Mouse (Mus musculus) hindbrain, embryonic 14.5 days (tissue): ENCODE data around the gene Crybb1. TPM values are rescaled to one million over a fixed set of nuclear protein-coding genes. Genes with fewer than 3 reads are reported as not detected.

Source experiments
- ATAC-seq: fragments of 200-750 bp; cut with Nextera tagmentation; 2 replicates; pipeline ENCODE4 v1.8.0; 2017; ENCODE audit warnings: moderate number of reproducible peaks, mild to moderate bottlenecking, moderate TSS enrichment, moderate library complexity; ENCODE audit not compliant: low FRiP score
- DNase-seq: peaks from one replicate; pipeline ENCODE4 v3.0.0-alpha.2; 2015; ENCODE audit warnings: low spot score
- H3K27ac ChIP-seq: fragments of 300-500 bp; sonication (generic); 2 replicates; pipeline ENCODE4 v1.5.1; 2014; ENCODE audit warnings: mild to moderate bottlenecking, moderate library complexity
- H3K27me3 ChIP-seq: fragments of 300-500 bp; sonication (generic); 2 replicates; pipeline ENCODE4 v1.6.1; 2014; ENCODE audit warnings: mild to moderate bottlenecking, low read length, mixed read lengths; ENCODE audit not compliant: control insufficient read depth, insufficient read depth
- H3K36me3 ChIP-seq: fragments of 300-500 bp; sonication (generic); replicated peaks from 2 replicates; pipeline ENCODE4 v1.6.1; 2014; ENCODE audit not compliant: control insufficient read depth, insufficient read depth
- H3K4me1 ChIP-seq: fragments of 300-500 bp; sonication (generic); replicated peaks from 2 replicates; pipeline ENCODE4 v1.6.1; 2014; ENCODE audit warnings: antibody characterized with exemption, low read length, mixed read lengths; ENCODE audit not compliant: control insufficient read depth, insufficient read depth
- H3K4me2 ChIP-seq: fragments of 300-500 bp; sonication (generic); replicated peaks from 2 replicates; pipeline ENCODE4 v1.6.1; 2014; ENCODE audit warnings: mild to moderate bottlenecking, moderate library complexity
- H3K4me3 ChIP-seq: fragments of 300-500 bp; sonication (generic); replicated peaks from 2 replicates; pipeline ENCODE4 v1.5.1; 2014; ENCODE audit warnings: mild to moderate bottlenecking, low read length
- H3K9ac ChIP-seq: fragments of 300-500 bp; sonication (generic); 2 replicates; pipeline ENCODE4 v1.6.1; 2014
- H3K9me3 ChIP-seq: fragments of 300-500 bp; sonication (generic); 2 replicates; pipeline ENCODE4 v1.6.1; 2016; ENCODE audit warnings: low read length; ENCODE audit not compliant: control insufficient read depth
- WGBS: fragments of 180-500 bp; shearing (Covaris S2); extraction: QIAGEN DNeasy Blood & Tissue Kit; methylation state at CpG from one replicate; pipeline ENCODE4 v1.1.7; 2014; 5-methylcytosine and 5-hydroxymethylcytosine counted together
- polyA plus RNA-seq: library from polyadenylated mRNA; unstranded; fragments of >200 nt; fragmentation: Nextera tagmentation; extraction: Ambion mirVana; gene quantifications from 2 replicates; pipeline ENCODE4 v1.2.1, GENCODE M21; 2014

Crybb1 gene
- polyA plus RNA-seq, 1 experiment from 2014 or later: 3.9 TPM

- ATAC-seq: no peak
- no peak overlapping the region for H3K27ac ChIP-seq
- 61% methylated on average over 15 of the region's 15 CpGs for WGBS
These were observed 25.4 kb downstream of the Crybb1 start for GRCm38 (mm10) chr5:112280863-112281660.

DNA sequence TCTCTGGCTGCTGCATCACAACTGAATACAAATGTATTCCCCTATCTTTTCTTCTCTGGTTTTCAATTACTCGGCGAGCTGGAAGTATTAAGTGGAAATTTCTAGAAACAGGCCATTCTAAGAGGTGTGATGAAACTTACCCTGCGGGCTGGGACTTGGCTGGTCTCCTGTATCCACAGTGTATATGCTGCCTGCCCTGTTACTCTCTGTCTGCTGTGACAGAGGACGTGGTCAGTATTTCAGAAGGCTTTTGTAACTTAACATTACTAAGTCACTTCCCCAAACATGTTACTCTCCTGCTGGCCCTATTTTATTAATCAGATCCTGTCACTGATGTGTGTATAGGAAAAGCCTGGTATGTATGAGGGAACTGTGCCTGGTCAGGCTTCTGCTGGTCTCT lies 26.1 kb downstream of the Crybb1 start:
- Histone ChIP-seq H3K4me2 (no peak overlapping the region), H3K9ac (no peak overlapping the region), H3K4me3 (no peak overlapping the region), H3K27me3 (no peaks in the 10 kb centered on the region), H3K27ac (no peak overlapping the region), H3K9me3 (no peaks in the 10 kb centered on the region), H3K36me3 (no peaks in the 10 kb centered on the region), H3K4me1 (peaks cover 12% of the 10 kb centered on the region; the same call in 1 of the 2 replicates)
- ATAC-seq (no peak), DNase-seq (no peak)
- 91% methylated on average over 4 of the region's 4 CpGs for WGBS

More at GRCm38 (mm10) chr5:112280863-112281660, 25.4 kb downstream of the Crybb1 start:
- no peaks in the 10 kb centered on the region for H3K27me3 ChIP-seq
- peaks cover 12% of the 10 kb centered on the region; the same call in 1 of the 2 replicates for H3K4me1 ChIP-seq
- no peaks in the 10 kb centered on the region for H3K9me3 ChIP-seq
- H3K9ac ChIP-seq: no peak overlapping the region
- no peak overlapping the region for H3K4me2 ChIP-seq
- H3K36me3 ChIP-seq: no peaks in the 10 kb centered on the region
- no peak for DNase-seq
- no peak overlapping the region for H3K4me3 ChIP-seq

DNA sequence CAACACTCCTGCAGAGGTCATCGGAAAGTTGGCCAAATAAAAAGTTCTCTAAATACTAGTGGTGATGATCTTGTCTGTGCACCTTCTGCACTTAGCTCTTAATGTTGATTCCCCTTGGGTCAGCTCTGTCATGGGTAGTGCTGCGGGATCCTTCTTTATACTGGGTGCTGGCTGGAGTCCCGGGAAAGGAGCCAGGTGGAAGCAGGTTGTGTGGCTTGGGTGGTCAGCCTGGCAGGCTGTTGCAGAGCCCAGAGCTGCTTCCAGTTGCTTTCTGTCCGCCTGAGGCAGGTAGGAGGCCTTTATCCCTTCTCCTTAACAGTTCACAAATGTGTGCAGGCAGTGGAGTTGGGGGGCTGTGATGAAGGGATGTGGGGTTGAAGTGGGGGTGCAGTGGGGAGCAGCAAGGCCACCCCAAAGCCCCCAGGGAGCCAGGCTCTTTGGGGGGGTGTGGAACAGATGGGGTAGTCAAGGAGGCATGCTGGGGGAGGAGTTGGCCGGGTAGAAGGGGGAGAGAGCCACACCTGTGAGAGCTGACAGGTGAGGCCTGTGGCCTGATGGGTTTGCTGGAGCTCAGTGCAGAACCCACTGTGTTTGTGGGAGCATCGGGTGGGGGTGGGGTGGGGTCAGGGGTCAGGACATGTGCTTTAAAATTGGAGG lies 26.6 kb downstream of the Crybb1 start:
- ATAC-seq: no peak
- WGBS: 70% methylated on average over 6 of the region's 6 CpGs
- no peak overlapping the region for H3K27ac ChIP-seq

DNA sequence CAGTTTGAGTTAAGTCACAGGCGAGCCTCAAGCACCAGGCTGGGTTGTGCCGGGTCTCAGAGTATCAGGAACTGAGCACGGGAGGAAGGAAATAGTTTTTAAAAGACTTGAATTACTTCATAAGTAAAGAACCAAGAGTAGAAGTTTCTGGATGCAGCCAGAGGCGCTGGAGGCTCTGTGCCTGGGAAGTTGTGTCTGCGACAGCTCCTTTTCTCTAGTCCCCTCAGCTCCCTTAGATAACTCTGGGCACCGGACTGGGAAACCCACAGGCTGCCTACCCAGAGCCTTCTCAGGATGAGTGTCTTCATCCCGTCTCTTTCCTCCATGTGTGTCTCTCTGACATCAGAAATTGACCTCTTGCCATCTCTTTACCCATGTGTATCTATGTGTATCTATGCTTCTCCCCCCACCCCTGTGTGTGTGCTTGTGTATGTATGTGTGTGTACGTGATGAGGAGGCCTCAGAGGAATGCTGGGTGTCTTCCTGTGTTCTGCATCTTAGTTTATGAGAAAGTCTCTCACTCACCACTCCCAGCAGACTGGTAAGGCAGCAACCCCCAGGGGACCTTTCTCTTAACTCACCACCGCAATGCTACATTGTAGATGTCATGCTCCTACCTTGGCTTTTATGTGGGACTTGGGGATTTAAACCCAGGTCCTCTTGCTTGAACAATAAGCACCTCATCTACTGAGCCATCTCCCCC lies 27.3 kb downstream of the Crybb1 start:
- no peak overlapping the region for H3K9ac ChIP-seq
- H3K9me3 ChIP-seq: no peaks in the 10 kb centered on the region

More for the DNA sequence above, 26.6 kb downstream of the Crybb1 start:
- H3K36me3 ChIP-seq: no peaks in the 10 kb centered on the region
- no peak for DNase-seq
- H3K4me2 ChIP-seq: no peak overlapping the region
- peaks cover 12% of the 10 kb centered on the region; the same call in 1 of the 2 replicates for H3K4me1 ChIP-seq
- H3K9me3 ChIP-seq: no peaks in the 10 kb centered on the region
- H3K4me3 ChIP-seq: no peak overlapping the region
- no peaks in the 10 kb centered on the region for H3K27me3 ChIP-seq
- H3K9ac ChIP-seq: no peak overlapping the region

GRCm38 (mm10) chr5:112283543-112284202 lies 28.1 kb downstream of the Crybb1 start:
- Histone ChIP-seq H3K4me3 (no peak overlapping the region), H3K4me2 (no peak overlapping the region), H3K36me3 (no peaks in the 10 kb centered on the region), H3K9ac (no peak overlapping the region), H3K9me3 (no peaks in the 10 kb centered on the region), H3K27ac (no peak overlapping the region), H3K27me3 (no peaks in the 10 kb centered on the region), H3K4me1 (no peaks in the 10 kb centered on the region)
- DNase-seq: no peak
- WGBS: 76% methylated on average over 10 of the region's 10 CpGs
- no peak for ATAC-seq

More for the DNA sequence above, 27.3 kb downstream of the Crybb1 start:
- no peak for ATAC-seq
- no peak for DNase-seq
- Histone ChIP-seq H3K4me2 (no peak overlapping the region), H3K4me1 (peaks cover 6% of the 10 kb centered on the region; the same call in 1 of the 2 replicates), H3K27me3 (no peaks in the 10 kb centered on the region), H3K4me3 (no peak overlapping the region), H3K36me3 (no peaks in the 10 kb centered on the region), H3K27ac (no peak overlapping the region)
- 78% methylated on average over 9 of the region's 9 CpGs for WGBS

DNA sequence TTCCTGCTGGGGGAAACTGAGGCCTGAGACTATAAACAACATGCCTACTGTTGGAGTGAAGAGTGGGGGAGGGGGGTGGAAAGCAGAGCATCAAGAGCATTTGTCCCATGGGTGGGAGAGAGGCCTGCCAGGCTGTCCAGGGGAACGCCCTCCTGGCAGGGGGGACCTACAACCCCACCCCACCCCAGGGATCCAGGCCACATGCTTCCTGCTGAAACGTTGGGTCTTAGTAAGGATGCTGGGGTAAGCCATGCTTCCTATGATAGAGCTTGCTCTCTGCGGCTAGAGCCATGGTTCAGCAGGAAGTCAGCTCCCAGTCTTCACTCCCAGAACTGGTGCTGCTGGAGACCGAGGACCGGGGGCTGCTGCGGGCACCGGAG lies 28.6 kb downstream of the Crybb1 start:
- 69% methylated on average over 7 of the region's 7 CpGs for WGBS
- no peaks in the 10 kb centered on the region for H3K4me1 ChIP-seq
- no peak for ATAC-seq
- H3K4me3 ChIP-seq: no peak overlapping the region
- no peaks in the 10 kb centered on the region for H3K27me3 ChIP-seq
- H3K9ac ChIP-seq: no peak overlapping the region
- H3K4me2 ChIP-seq: no peak overlapping the region
- DNase-seq: no peak
- H3K9me3 ChIP-seq: no peaks in the 10 kb centered on the region
- no peaks in the 10 kb centered on the region for H3K36me3 ChIP-seq
- no peak overlapping the region for H3K27ac ChIP-seq

GRCm38 (mm10) chr5:112285548-112286085 lies 30.0 kb downstream of the Crybb1 start:
- no peaks in the 10 kb centered on the region for H3K27me3 ChIP-seq
- H3K4me2 ChIP-seq: no peak overlapping the region
- ATAC-seq: no peak
- no peak overlapping the region for H3K4me3 ChIP-seq
- 88% methylated on average over 7 of the region's 7 CpGs for WGBS
- no peaks in the 10 kb centered on the region for H3K36me3 ChIP-seq
- DNase-seq: no peak
- H3K9ac ChIP-seq: no peak overlapping the region
- no peaks in the 10 kb centered on the region for H3K4me1 ChIP-seq
- no peaks in the 10 kb centered on the region for H3K9me3 ChIP-seq
- H3K27ac ChIP-seq: no peak overlapping the region

- H3K4me1 ChIP-seq: no peaks in the 10 kb centered on the region
- no peak overlapping the region for H3K4me3 ChIP-seq
- no peak overlapping the region for H3K27ac ChIP-seq
- DNase-seq (no peak), ATAC-seq (no peak)
- no peak overlapping the region for H3K9ac ChIP-seq
- H3K36me3 ChIP-seq: no peaks in the 10 kb centered on the region
- no peaks in the 10 kb centered on the region for H3K9me3 ChIP-seq
- 87% methylated on average over 2 of the region's 2 CpGs for WGBS
- no peak overlapping the region for H3K4me2 ChIP-seq
- no peaks in the 10 kb centered on the region for H3K27me3 ChIP-seq
These were observed 31.0 kb downstream of the Crybb1 start for GRCm38 (mm10) chr5:112286608-112286983.
